Mouse (Mus musculus) heart, adult 2 months (tissue): Measurements from ENCODE around the gene Zmiz1.

Experiments
- CTCF ChIP-seq: fragments of 200-600 bp; IDR thresholded peaks from 2 replicates; pipeline ENCODE4 v1.8.1; 2022; ENCODE audit warnings: antibody characterized with exemption, mild to moderate bottlenecking, moderate library complexity
- EP300 ChIP-seq: fragments of 200-500 bp; IDR thresholded peaks from 2 replicates; pipeline ENCODE4 v1.6.1; 2011; ENCODE audit warnings: low read depth, low read length, control low read depth; ENCODE audit not compliant: insufficient read depth
- POLR2A ChIP-seq: fragments of 200-500 bp; IDR thresholded peaks from 2 replicates; pipeline ENCODE4 v1.6.1; 2011; ENCODE audit warnings: mild to moderate bottlenecking, low read depth, low read length, control low read depth; ENCODE audit not compliant: insufficient read depth

DNA sequence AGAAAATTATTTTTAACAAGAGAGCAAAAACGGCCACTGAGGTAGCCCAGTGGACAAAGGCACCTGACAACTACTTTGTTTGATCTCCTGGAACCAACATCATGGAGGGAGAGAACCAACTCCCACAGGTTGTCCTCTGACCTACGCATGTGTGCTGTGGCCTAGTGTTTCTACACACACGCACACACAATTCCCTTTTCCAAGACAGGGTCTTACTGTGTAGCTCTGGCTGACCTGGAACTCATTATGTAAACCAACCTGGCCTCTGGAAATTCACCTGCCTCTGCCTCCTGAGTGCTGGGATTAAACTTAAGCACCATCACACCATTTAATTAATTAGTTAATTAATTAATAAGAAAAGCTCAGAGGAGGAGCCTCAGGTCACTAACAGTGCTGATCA is 181.0 kb downstream of the Zmiz1 start:
- TF ChIP-seq CTCF, result no peak
- TF ChIP-seq POLR2A, result no peak
- TF ChIP-seq EP300, result no peak
